Mouse (Mus musculus): ENCODE data around the gene Lyzl6. TPM values are rescaled to one million over a fixed set of nuclear protein-coding genes. Genes with fewer than 3 reads are reported as not detected.

Lyzl6 gene
- total RNA-seq (2015) (not detected in 2 replicates), total RNA-seq (2017) (not detected in 2 replicates)

DNA sequence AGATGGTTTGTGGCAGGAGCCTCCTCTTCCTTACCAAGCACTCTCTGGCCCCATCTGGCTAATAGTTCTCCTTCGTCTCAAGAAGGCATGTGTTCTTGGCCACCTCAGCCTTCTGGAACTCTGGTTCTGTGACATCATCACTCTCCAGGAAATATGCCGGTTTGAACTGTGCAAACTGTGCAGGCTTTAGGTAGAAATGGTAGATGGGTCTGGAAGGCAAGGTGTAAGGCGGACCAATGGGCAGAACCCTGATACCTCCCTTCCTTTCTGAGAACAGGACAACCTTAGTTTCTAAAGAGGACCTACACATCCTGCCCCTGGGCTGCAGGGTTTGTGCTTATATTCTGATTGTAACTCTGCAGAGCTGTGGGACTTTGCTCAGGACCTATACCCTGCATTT, at the start of gene Lyzl6:
Gene Lyzl6 (minus strand): TSS at position 101 of the 400 bp plus-strand sequence.
- ATAC-seq (ENCODE audit: poor library complexity, severe bottlenecking): no peak

DNA sequence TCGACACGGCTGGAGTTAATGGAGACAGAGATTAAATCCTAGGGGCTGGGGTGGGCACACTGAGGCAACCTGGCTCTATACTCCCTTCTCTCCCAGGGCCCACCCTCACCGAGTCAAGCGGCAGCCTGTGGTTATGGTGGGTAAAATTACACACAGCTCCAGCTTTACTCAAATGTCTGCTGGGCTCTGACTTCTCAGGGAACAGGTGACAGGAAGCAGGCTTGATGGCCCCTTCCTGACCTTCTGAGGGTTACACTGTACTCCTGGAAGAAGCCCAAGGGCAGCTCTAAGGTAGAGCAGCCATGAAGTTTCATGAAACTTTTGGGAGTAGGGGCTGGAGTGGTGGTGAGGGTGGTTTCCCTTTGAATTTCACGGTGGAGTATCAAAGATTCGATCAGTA, 48.0 kb upstream of the Lyzl6 start:
- ATAC-seq (ENCODE audit: poor library complexity, severe bottlenecking): no peak

DNA sequence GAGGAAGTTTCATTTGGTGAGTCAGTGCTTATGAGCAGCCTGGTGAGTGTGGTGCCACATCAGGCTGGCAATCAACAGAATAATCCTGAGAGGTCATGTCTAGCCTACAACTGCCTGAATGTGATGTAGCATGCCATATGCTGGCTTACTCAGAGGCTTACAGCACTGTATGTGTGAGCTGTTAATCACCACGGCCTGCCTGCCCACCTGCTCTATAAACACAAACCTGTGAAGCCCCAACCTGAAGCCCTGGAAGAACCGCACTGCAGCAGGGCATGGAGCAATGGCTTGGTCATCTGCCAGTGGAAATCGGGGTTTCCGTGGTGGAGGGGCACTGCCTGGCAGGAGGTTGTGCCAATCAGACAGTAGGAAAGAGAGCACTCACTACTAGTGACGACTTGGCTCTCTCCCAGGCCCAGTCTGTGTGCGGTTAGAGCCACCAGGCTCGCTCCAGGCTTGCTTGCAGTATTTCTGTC, 46.6 kb upstream of the Lyzl6 start:
- ATAC-seq (ENCODE audit: poor library complexity, severe bottlenecking): peak; percentile 58

DNA sequence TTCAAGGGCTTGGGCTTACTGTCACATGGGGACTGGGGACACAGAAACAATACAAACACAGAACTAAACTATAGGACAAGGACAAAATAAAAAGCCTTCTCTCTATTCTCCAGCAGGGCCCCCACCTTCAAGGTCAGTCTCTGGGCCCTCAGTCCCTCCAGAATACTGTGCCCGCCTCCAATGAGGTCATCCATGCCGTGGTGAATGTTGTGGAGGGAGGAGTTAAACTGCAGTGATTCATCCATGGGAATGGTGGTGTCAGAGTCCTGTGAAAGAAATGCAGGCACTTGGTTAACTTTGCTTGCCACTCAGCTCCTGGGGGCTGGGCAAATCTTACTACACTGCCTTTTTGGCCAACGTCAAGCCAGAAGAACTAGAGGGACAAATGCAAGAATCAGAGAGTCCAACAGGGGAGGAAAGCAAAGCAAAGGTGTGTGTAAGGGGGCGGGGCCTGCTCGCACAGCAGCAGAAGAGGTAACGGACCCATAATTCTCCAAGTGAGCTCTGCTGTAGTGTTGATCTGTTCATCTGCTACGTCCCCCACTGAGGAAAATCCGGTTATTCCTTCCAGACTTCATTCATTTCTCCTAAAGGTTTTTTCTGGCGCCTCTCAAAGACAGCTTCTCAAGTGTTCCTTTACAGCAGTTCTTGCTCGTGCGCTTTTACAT, 45.1 kb upstream of the Lyzl6 start:
- no peak for ATAC-seq (ENCODE audit: poor library complexity, severe bottlenecking)

DNA sequence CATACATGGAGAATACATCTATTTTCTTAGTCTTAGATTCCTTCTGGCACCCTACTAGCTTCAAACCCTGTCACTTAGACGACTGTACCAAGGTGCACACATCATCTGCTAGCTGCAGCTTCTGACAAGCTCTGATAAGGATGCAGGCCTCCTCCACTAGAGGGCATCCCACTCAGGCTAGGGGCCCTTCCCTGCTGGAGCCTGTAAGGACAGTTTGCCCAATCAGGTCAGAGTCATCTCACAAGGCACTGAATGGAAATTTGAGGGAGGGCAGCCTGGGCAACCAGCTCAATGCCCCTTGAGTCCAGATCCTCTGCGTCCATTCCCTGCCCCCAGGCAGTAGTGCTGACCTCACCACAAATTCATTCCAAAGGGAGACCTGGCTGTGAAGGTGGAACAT, 38.4 kb upstream of the Lyzl6 start:
- ATAC-seq (ENCODE audit: poor library complexity, severe bottlenecking): peak; percentile 60; the same call in 1 of the 2 replicates

DNA sequence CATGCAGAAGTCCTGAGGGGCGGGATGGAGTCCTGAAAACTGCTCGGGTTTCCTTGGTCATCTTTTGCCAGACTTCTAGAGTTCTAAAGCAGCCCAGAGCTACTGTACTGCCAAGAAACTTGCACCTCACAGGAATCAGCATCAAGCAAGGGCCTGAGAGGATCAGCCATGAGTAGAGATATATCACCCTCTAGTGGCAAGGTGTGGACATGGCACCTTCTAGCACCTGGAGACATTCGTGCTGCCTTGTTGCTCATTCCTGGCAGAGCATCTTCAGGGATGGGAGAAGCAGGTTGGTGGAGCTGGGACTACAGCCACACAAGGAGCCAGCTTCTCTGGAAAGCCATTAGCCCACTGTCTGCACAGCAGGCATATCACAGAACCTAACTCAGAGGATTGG, 36.9 kb upstream of the Lyzl6 start:
- peak; percentile 82 for ATAC-seq (ENCODE audit: poor library complexity, severe bottlenecking)

DNA sequence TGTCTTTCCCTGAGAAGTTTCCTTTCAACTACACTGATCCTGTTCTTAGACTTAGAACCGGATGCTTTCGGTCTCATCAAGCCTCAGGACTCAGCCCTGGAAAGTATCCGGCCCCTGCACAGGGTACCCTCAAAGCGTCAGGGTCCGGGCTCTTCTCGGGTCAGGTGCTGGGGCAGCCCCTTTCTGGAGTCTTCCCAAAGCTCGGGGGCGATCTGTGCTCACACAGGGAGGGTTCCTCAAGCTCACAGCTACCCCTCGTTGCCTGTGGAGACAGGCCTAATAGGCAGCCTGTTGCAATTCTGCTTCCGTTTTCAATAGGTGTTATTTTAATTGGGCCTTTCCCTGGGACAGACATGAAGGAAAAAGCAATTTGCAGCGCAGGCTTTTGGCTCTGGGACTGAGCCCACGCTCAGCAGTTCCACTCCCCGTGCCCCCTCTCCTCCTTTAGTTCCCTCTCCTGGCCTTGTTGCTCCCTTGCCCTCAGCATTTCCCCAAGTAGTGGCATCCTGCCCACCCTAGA, 28.3 kb upstream of the Lyzl6 start:
- no peak for ATAC-seq (ENCODE audit: poor library complexity, severe bottlenecking)

DNA sequence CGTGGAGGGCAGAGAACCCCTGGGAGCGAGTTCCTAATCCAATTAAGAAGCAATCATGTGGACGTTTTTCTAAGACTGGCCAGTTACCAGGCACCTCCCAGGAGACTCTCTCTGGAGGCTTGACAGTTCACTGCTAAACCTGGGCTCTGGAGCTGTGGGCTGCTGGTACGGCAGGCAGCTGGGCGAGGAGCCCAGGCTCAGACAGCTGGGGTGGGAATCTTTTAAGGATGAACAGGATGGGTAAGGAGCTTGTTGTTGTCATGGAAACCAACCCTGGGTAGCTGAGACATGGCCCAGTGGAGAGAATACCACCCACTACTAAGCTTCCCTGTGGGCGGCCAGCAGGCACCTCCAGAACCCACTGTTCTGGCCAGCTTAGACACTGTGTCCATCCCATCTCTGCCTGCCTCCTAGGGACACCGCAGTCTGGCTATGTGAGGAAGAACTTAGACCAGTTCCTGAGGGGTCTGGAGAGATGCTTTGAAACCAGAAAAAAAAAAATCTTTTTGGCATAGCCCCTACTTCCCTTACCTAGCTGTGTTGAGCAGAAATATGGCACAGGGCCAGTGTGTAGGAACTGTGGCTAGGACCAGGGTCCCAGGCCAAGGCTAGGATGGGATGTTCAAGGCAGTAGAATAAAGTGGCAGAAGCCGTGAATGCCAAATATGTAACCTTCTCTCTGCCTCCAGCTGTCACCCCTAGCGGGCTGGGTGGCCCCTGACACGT, 27.7 kb upstream of the Lyzl6 start:
- ATAC-seq (ENCODE audit: poor library complexity, severe bottlenecking): no peak

DNA sequence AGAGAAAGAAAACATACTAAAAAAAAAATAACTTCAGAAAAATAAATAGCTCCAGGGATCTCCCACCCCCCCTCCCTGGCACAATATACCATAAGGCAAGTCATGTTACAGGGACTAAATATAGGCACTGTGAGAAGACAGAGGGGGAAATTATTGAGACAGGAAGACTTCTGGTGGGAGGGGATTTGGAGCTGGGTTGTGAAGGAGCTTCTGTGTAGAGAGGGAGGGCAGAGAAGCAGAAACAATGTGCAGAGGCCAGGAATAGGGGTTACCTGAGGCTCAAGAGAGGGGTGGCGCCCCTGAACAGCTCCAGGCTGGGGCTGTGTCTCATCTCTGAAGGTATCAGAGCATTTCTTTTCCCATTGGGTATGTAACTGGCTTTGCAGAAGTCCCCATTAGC, 27.0 kb upstream of the Lyzl6 start:
- no peak for ATAC-seq (ENCODE audit: poor library complexity, severe bottlenecking)

DNA sequence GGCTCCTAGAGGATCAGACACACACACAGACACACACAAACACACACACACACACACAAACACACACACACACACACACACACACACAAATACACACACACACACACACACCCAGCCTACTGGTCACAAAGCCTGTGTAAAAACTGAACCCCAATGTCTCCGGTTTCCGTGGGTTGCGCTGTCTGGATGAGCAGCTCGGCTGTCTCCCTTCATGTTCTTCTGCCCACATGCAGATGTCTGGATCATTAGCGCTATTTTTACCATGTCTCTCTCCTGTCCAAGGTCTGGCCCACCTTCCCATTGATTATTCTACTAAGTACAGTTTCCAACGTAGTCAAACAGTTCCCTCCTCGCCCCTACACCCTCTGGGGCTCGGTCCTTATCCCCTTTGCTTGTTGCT, 24.4 kb upstream of the Lyzl6 start:
- no peak for ATAC-seq (ENCODE audit: poor library complexity, severe bottlenecking)

DNA sequence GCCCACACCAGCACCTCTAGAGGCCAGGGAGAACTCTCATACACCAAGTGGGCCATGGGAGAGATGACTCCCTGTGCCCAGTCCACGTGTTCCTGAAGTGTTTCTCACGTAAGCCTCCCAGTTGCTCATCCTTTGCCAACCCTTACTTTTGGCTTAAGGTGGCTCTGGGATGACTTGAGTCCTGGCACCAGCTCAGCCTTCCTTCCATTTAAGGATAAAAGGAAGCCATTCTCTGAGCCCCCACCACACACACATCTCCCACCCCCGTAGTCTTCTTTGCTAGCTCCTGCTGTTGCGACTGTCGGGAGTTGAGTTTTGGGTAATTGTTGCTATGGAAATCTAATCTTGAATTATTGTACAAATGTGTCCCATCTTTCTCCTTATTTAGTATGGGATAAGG, 23.9 kb upstream of the Lyzl6 start:
- ATAC-seq (ENCODE audit: poor library complexity, severe bottlenecking): no peak

DNA sequence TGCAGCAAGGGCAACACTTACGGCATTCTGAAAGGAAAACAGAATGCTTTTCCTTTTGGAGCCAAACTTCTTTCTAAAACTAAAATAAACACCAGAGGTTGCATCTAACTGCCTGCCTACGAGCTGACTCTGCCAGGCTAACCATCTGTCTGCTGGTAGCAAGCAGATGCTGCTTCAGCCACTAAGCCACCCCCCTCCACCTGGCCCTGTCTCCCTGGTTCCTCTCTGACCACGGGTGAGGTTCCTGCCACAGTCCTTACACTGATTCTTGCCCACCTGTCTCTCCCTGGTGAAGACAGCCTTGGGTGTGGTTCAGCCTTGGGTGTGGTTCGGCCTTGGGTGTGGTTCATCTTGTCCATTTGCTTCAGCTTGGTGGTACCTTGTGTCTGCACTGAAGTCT, 23.2 kb upstream of the Lyzl6 start:
- ATAC-seq (ENCODE audit: poor library complexity, severe bottlenecking): no peak

DNA sequence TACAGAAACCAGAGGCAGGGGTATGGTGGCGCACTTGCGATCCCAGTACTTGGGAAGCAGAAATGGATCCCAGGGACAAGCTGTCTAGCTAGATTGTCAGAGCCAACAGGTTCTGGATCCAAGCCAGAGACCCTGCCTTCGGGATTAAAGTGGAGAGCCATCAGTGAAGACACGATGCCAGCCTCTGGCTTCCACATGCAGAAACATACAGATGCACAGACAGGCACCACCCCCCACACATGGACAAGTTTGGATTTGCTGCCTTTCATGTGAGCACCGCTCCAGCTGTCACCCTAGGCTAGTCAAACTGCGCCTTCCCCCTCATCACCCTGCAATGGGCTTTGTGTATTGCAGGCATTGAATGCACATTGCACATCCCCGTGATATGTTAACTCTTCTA, 19.5 kb upstream of the Lyzl6 start:
- no peak for ATAC-seq (ENCODE audit: poor library complexity, severe bottlenecking)

DNA sequence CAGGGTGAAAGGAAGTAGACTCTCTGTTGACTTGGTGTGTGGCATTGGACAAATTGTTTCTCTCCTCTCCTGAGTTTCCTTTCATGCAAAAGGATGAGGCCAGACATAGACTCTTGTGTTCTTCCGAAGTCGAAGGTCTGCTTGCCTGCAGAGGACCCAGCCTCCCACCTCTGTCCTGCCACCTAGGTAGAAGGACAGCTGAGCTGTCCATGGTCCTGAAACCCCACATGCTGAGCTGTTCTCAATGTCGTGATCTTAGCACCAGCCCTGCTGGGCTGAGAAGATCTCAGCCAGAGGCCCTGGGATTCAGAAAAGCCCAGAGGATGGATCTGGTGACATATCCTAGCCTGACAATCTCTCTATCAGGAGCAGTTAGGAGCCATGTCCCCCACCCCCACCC, 17.8 kb upstream of the Lyzl6 start:
- no peak for ATAC-seq (ENCODE audit: poor library complexity, severe bottlenecking)

DNA sequence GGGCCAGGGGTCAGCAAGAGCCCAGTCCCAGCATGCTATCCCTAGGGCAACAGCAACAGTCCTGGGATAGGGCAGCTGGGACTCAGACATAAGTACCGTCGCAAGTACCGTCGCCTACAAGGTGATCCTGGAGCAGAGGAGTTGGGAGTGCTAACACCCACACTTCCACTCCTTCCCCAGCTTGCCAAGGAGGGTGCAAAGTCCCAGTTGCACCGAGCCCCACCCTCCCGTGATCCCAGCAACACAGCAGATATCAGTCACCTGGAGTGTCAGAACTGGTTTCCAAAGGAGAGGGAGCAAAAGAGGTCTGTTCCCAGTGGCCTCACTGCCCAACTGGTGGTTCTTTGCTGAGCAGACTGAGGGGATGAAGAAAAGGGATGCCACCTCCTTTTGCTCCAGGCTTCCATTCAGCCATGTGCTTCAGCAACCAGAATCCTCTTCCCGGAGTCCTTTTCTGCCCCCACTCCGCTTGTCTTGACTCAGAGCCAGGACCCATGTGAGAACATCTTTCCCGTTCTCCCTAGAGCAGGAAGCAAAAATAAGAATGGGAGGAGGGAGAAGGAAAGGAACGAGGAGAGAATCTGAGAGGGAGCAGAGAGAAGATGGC, 14.8 kb upstream of the Lyzl6 start:
- no peak for ATAC-seq (ENCODE audit: poor library complexity, severe bottlenecking)

DNA sequence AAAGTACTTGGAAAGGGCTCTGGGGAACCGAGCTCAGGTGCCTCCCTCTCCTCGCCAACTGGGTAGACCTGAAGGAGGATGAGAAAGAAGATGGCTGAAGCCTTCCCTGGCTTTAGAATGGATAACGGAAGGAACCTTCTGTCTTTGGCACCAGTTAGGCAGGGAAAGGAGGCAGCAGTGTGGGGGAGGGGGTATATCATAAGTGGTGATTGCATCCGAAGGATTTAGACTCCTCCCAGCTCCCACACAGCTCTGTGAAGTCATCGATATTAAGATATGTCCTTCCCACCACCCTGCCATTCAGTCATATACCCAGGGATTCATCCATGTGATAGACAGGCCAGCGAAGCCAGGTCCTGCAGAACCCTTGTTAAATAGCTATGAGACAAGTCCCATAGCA, 12.7 kb upstream of the Lyzl6 start:
- no peak for ATAC-seq (ENCODE audit: poor library complexity, severe bottlenecking)

DNA sequence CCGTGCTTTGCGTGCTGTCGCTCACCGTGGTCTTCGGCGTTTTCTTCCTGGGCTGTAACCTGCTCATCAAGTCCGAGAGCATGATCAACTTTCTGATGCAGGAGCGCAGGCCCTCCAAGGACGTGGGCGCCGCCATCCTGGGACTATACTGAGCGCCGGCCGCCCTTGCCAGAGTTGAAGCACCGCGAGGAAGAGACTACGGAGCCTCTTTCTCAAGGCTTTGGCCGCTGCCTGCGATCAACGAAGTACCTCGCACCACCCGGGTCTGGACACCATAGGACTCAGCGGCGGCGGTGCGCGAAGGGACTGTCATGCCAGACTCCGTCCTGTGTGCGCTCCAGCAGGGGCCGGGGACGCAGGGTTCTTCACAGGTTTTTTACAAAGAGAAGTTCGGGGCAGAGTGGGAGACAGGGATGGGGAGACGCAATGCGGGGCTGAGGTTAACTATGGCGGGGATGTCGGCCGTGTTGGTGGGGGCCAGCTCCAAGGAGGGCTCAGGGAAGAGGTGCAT, 11.3 kb upstream of the Lyzl6 start:
- no peak for ATAC-seq (ENCODE audit: poor library complexity, severe bottlenecking)

DNA sequence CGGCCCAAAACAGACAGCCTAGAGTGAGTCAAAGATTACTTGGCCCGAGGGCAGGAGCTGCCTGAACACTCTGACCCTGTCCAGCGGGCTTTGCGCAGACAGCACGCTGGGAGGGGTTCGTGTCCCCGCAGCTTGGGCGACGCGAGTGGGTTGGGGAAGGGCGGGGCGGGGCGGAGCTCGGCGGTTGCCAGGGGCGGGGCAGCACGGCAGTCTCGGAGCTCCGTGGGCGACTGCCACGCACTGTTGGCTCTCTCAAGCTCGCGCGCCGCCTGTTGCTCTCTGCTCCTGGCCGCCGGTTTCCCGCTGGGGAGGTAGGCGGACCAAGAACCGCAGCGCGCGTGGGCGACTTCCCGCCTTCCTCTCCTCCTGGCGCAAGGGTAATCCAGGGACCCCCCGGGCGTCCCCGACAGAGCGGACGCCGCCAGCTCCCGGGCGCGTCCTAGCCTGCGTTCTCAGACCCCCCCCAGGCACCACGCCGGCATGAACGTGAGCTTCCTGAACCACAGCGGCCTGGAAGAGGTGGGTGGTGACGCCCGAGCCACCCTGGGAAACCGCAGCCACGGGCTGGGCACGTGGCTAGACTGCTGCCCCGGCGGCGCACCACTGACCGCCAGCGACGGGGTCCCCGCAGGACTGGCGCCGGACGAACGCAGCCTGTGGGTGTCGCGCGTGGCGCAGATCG, 10.8 kb upstream of the Lyzl6 start, which contains the start of gene Rprml:
Gene Rprml (plus strand): TSS at position 270 of the 682 bp plus-strand sequence.
- ATAC-seq (ENCODE audit: poor library complexity, severe bottlenecking): no peak

DNA sequence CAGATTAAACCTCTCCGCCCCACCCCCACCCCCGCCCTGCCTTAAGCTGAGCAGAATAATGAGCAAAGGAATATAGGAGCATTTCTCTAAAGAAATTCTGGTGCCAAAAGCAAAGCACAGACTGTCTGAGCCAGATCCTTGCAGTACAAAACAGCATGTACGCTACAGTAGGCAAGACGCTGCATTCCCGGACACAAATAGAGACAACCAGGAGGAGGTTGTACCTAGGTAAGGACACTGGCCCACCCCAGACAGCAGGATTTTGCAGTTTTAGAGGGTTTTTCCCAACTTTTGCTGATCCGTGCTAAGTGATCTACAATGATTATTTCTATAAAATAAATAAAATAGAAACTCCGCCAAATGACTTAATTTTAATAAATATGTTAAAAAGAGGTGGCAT, 10.0 kb upstream of the Lyzl6 start:
- ATAC-seq (ENCODE audit: poor library complexity, severe bottlenecking): no peak

DNA sequence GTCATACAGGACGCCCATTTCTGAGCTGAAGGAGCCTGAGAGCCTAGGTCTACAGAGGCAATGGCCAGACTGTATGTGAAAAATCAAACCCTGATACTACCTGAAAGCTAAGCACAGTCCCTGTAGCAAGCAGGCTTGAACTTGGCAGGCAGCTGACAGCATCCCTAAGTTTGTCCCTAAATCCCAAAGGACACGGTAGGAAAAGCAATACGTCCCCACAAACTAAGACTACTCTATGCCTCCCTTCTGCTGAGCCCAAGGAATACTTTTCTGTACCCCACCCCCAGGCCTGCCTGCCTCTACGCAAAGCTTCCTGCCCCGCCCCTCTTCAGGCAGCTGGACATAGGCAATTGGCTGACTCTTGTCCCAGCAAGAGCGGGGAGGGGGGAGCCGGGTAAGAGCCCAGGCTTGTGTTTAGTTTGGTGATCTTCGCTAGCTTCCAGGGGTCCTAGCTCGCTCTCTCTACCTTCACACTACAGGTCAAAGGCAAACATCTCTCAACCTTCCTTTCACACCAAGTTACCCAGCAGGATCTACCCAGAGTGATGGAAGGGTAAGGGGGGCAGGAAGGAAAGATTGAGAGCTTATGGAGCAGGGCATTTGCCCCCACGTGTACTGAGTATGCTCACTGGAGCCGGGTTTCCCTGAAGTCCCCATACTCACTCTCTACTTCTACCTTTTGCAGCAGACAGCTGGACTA, 9.4 kb upstream of the Lyzl6 start:
- ATAC-seq (ENCODE audit: poor library complexity, severe bottlenecking): no peak
